Mouse (Mus musculus): ENCODE data around the gene Tbcd. TPM values are rescaled to one million over a fixed set of nuclear protein-coding genes. Genes with fewer than 3 reads are reported as not detected.
"Not testable (repeated sequence)": the region's sequence is repeated elsewhere in the genome, so short reads cannot be mapped to it uniquely, and the experiment has no call there.

The Tbcd gene
- total RNA-seq, 2 experiments from 2014 or later, result 18.4 to 18.8 TPM

GRCm38 (mm10) chr11:121652547-121653305, 201.0 kb downstream of the Tbcd start:
- DNase-seq, result peak; percentile 65

- no peak for DNase-seq
These were observed 201.9 kb downstream of the Tbcd start for GRCm38 (mm10) chr11:121653631-121654030.

GRCm38 (mm10) chr11:121654406-121654945, 202.7 kb downstream of the Tbcd start:
- DNase-seq, result no peak

GRCm38 (mm10) chr11:121655166-121655806, 203.5 kb downstream of the Tbcd start:
- DNase-seq, result no peak

- no peak for DNase-seq
These were observed 204.2 kb downstream of the Tbcd start for GRCm38 (mm10) chr11:121655807-121656511.

GRCm38 (mm10) chr11:121658151-121658550, 206.4 kb downstream of the Tbcd start:
- DNase-seq, result no peak

- DNase-seq, result not testable (repeated sequence)
These were observed 208.9 kb downstream of the Tbcd start for GRCm38 (mm10) chr11:121660604-121661003.

GRCm38 (mm10) chr11:121661116-121661515, 209.4 kb downstream of the Tbcd start:
- no peak for DNase-seq

Other genes starting within 250 kb of the Tbcd start
- 10 to 100 TPM in 1 of 2 experiments, 1 to 10 TPM in 1; 8.6 to 10.3 TPM for gene Hexdc, start 247.5 kb upstream of the Tbcd start, total RNA-seq (2021)
- gene Ogfod3, start 247.2 kb upstream of the Tbcd start, total RNA-seq (2021), result 10 to 100 TPM; 13.2 to 13.5 TPM
- gene Cybc1, start 222.6 kb upstream of the Tbcd start, total RNA-seq (2021), result 1 to 10 TPM; 6.3 to 7.2 TPM
- gene Narf, start 214.7 kb upstream of the Tbcd start, total RNA-seq (2021), result 10 to 100 TPM; 36.5 to 41.6 TPM
- gene Foxk2, start 192.0 kb upstream of the Tbcd start, total RNA-seq (2021), result 10 to 100 TPM; 23.4 to 29.1 TPM
- 10 to 100 TPM; 40.7 to 45.4 TPM for gene Wdr45b, start 97.5 kb upstream of the Tbcd start, total RNA-seq (2021)
- 10 to 100 TPM; 23.8 to 27.4 TPM for gene Rab40b, start 63.7 kb upstream of the Tbcd start, total RNA-seq (2021)
- gene Fn3krp, start 30.5 kb upstream of the Tbcd start, total RNA-seq (2021), result 1 to 10 TPM; 6.1 to 8.1 TPM
- gene Fn3k, start 17.0 kb upstream of the Tbcd start, total RNA-seq (2021), result 1 to 10 TPM; 5.0 to 7.6 TPM
- not detected for gene Zfp750, start 67.4 kb downstream of the Tbcd start, total RNA-seq (2021)
- 1 to 10 TPM; 3.2 to 4.5 TPM for gene B3gntl1, start 221.2 kb downstream of the Tbcd start, total RNA-seq (2021)
- gene Metrnl, start 249.6 kb downstream of the Tbcd start, total RNA-seq (2021), result 10 to 100 TPM; 15.1 to 21.1 TPM

Data from gastrocnemius, postnatal 10 days (tissue).